Mouse (Mus musculus): ENCODE measurements at regions not wholly inside any gene's neighbourhood (a gene's known extent, or its start where the extent isn't known, plus 50 kb on each side); places are given as distances from the start of the nearest gene placed in this dataset.
A peak's percentile ranks its signal among the peaks of the same experiment; 100 is the strongest.

GRCm38 (mm10) chr16:24202653-24203052 lies 190.7 kb upstream of the Lpp start:
- Histone ChIP-seq H3K4me3 (ENCODE audit: extremely low read depth, insufficient read depth, insufficient read length) (no peak overlapping the region), H3K27ac (ENCODE audit: insufficient read depth, low read length) (no peak overlapping the region), H3K27me3 (ENCODE audit: control insufficient read depth, insufficient read depth, low read length) (no peaks in the 10 kb centered on the region), H3K4me1 (ENCODE audit: control insufficient read depth, insufficient read depth, insufficient read length) (peaks cover 7% of the 10 kb centered on the region; the same call in 1 of the 2 replicates), H3K36me3 (ENCODE audit: control insufficient read depth, insufficient read depth, low read length) (no peaks in the 10 kb centered on the region)
- 79% methylated on average over 5 of the region's 5 CpGs for WGBS
- no peak for DNase-seq (ENCODE audit: low read depth in 1 of 2, low spot score in 2 of 2)
- TF ChIP-seq CTCF (IDR thresholded peaks at IDR 0.05; ENCODE audit: extremely low read depth, insufficient read depth, insufficient read length, insufficient replicate concordance) (no peak), POLR2A (IDR thresholded peaks at IDR 0.05; ENCODE audit: low read depth, low read length) (no peak)

GRCm38 (mm10) chr16:24201455-24201854 lies 191.9 kb upstream of the Lpp start:
- Histone ChIP-seq H3K36me3 (ENCODE audit: control insufficient read depth, insufficient read depth, low read length) (no peaks in the 10 kb centered on the region), H3K4me3 (ENCODE audit: extremely low read depth, insufficient read depth, insufficient read length) (no peak overlapping the region), H3K4me1 (ENCODE audit: control insufficient read depth, insufficient read depth, insufficient read length) (peaks cover 7% of the 10 kb centered on the region; the same call in 1 of the 2 replicates), H3K27me3 (ENCODE audit: control insufficient read depth, insufficient read depth, low read length) (no peaks in the 10 kb centered on the region), H3K27ac (ENCODE audit: insufficient read depth, low read length) (no peak overlapping the region)
- DNase-seq (ENCODE audit: low read depth in 1 of 2, low spot score in 2 of 2), result no peak
- WGBS, result 51% methylated on average over 7 of the region's 7 CpGs
- TF ChIP-seq POLR2A (IDR thresholded peaks at IDR 0.05; ENCODE audit: low read depth, low read length) (no peak), CTCF (IDR thresholded peaks at IDR 0.05; ENCODE audit: extremely low read depth, insufficient read depth, insufficient read length, insufficient replicate concordance) (no peak)

GRCm38 (mm10) chr16:24200200-24200599 lies 193.1 kb upstream of the Lpp start:
- TF ChIP-seq CTCF (IDR thresholded peaks at IDR 0.05; ENCODE audit: extremely low read depth, insufficient read depth, insufficient read length, insufficient replicate concordance), result no peak
- no peak for TF ChIP-seq POLR2A (IDR thresholded peaks at IDR 0.05; ENCODE audit: low read depth, low read length)
- no peaks in the 10 kb centered on the region for H3K27me3 ChIP-seq (ENCODE audit: control insufficient read depth, insufficient read depth, low read length)
- H3K4me1 ChIP-seq (ENCODE audit: control insufficient read depth, insufficient read depth, insufficient read length), result peaks cover 7% of the 10 kb centered on the region; the same call in 1 of the 2 replicates
- no peak overlapping the region for H3K4me3 ChIP-seq (ENCODE audit: extremely low read depth, insufficient read depth, insufficient read length)
- H3K36me3 ChIP-seq (ENCODE audit: control insufficient read depth, insufficient read depth, low read length), result no peaks in the 10 kb centered on the region
- WGBS, result 63% methylated on average over 5 of the region's 5 CpGs
- no peak for DNase-seq (ENCODE audit: low read depth in 1 of 2, low spot score in 2 of 2)
- no peak overlapping the region for H3K27ac ChIP-seq (ENCODE audit: insufficient read depth, low read length)

GRCm38 (mm10) chr16:24199408-24200167 lies 193.7 kb upstream of the Lpp start:
- no peak overlapping the region for H3K27ac ChIP-seq (ENCODE audit: insufficient read depth, low read length)
- peaks cover 7% of the 10 kb centered on the region; the same call in 1 of the 2 replicates for H3K4me1 ChIP-seq (ENCODE audit: control insufficient read depth, insufficient read depth, insufficient read length)
- 91% methylated on average over 18 of the region's 18 CpGs for WGBS
- H3K4me3 ChIP-seq (ENCODE audit: extremely low read depth, insufficient read depth, insufficient read length), result no peak overlapping the region
- no peaks in the 10 kb centered on the region for H3K27me3 ChIP-seq (ENCODE audit: control insufficient read depth, insufficient read depth, low read length)
- DNase-seq (ENCODE audit: low read depth in 1 of 2, low spot score in 2 of 2), result no peak
- no peaks in the 10 kb centered on the region for H3K36me3 ChIP-seq (ENCODE audit: control insufficient read depth, insufficient read depth, low read length)
- TF ChIP-seq POLR2A (IDR thresholded peaks at IDR 0.05; ENCODE audit: low read depth, low read length), result no peak
- no peak for TF ChIP-seq CTCF (IDR thresholded peaks at IDR 0.05; ENCODE audit: extremely low read depth, insufficient read depth, insufficient read length, insufficient replicate concordance)

GRCm38 (mm10) chr16:24198291-24198690 lies 195.0 kb upstream of the Lpp start:
- Histone ChIP-seq H3K27ac (ENCODE audit: insufficient read depth, low read length) (no peak overlapping the region), H3K4me3 (ENCODE audit: extremely low read depth, insufficient read depth, insufficient read length) (no peak overlapping the region), H3K27me3 (ENCODE audit: control insufficient read depth, insufficient read depth, low read length) (no peaks in the 10 kb centered on the region), H3K36me3 (ENCODE audit: control insufficient read depth, insufficient read depth, low read length) (no peaks in the 10 kb centered on the region), H3K4me1 (ENCODE audit: control insufficient read depth, insufficient read depth, insufficient read length) (peaks cover 5% of the 10 kb centered on the region; the same call in 1 of the 2 replicates)
- no peak for DNase-seq (ENCODE audit: low read depth in 1 of 2, low spot score in 2 of 2)
- TF ChIP-seq CTCF (IDR thresholded peaks at IDR 0.05; ENCODE audit: extremely low read depth, insufficient read depth, insufficient read length, insufficient replicate concordance) (no peak), POLR2A (IDR thresholded peaks at IDR 0.05; ENCODE audit: low read depth, low read length) (no peak)

GRCm38 (mm10) chr16:24197618-24198017 lies 195.7 kb upstream of the Lpp start:
- no peaks in the 10 kb centered on the region for H3K36me3 ChIP-seq (ENCODE audit: control insufficient read depth, insufficient read depth, low read length)
- H3K27me3 ChIP-seq (ENCODE audit: control insufficient read depth, insufficient read depth, low read length), result no peaks in the 10 kb centered on the region
- no peak for DNase-seq (ENCODE audit: low read depth in 1 of 2, low spot score in 2 of 2)
- WGBS, result 70% methylated on average over 5 of the region's 5 CpGs
- H3K4me3 ChIP-seq (ENCODE audit: extremely low read depth, insufficient read depth, insufficient read length), result no peak overlapping the region
- no peak overlapping the region for H3K27ac ChIP-seq (ENCODE audit: insufficient read depth, low read length)
- H3K4me1 ChIP-seq (ENCODE audit: control insufficient read depth, insufficient read depth, insufficient read length), result peaks cover 5% of the 10 kb centered on the region; the same call in 1 of the 2 replicates
- TF ChIP-seq CTCF (IDR thresholded peaks at IDR 0.05; ENCODE audit: extremely low read depth, insufficient read depth, insufficient read length, insufficient replicate concordance) (no peak), POLR2A (IDR thresholded peaks at IDR 0.05; ENCODE audit: low read depth, low read length) (no peak)

- Histone ChIP-seq H3K36me3 (ENCODE audit: control insufficient read depth, insufficient read depth, low read length) (no peaks in the 10 kb centered on the region), H3K27me3 (ENCODE audit: control insufficient read depth, insufficient read depth, low read length) (no peaks in the 10 kb centered on the region), H3K27ac (ENCODE audit: insufficient read depth, low read length) (peak overlapping the region; percentile 47; the same call in 1 of the 2 replicates), H3K4me3 (ENCODE audit: extremely low read depth, insufficient read depth, insufficient read length) (no peak overlapping the region), H3K4me1 (ENCODE audit: control insufficient read depth, insufficient read depth, insufficient read length) (no peaks in the 10 kb centered on the region)
- 77% methylated on average over 2 of the region's 2 CpGs for WGBS
- no peak for DNase-seq (ENCODE audit: low read depth in 1 of 2, low spot score in 2 of 2)
- TF ChIP-seq POLR2A (IDR thresholded peaks at IDR 0.05; ENCODE audit: low read depth, low read length), result no peak
- no peak for TF ChIP-seq CTCF (IDR thresholded peaks at IDR 0.05; ENCODE audit: extremely low read depth, insufficient read depth, insufficient read length, insufficient replicate concordance)
Observed at GRCm38 (mm10) chr16:24193945-24194344, 199.4 kb upstream of the Lpp start.

All from spleen, adult 2 months (tissue).